Mouse (Mus musculus): ENCODE data around the gene Rdh16f1. TPM values are rescaled to one million over a fixed set of nuclear protein-coding genes. Genes with fewer than 3 reads are reported as not detected.
"Not testable (repeated sequence)": the region's sequence is repeated elsewhere in the genome, so short reads cannot be mapped to it uniquely, and the experiment has no call there.

The Rdh16f1 gene
- total and polyA plus RNA-seq, 2 experiments = not detected

- Histone ChIP-seq H3K27me3 (ENCODE audit: control insufficient read depth, insufficient read depth, low read length) (no peaks in the 10 kb centered on the region), H3K9ac (ENCODE audit: low read depth, low read length) (peak within 1 kb of the TSS; percentile 78), H3K27ac (replicated peaks; ENCODE audit: insufficient read depth, low read depth, low read length) (peak within 1 kb of the TSS; percentile 92), H3K79me2 (ENCODE audit: control insufficient read depth, insufficient read depth, low read length) (no peaks in the 10 kb centered on the region; the same call in 1 of the 2 replicates), H3K4me1 (ENCODE audit: control insufficient read depth, insufficient read depth, low read length) (peaks cover 18% of the 10 kb centered on the region), H3K36me3 (ENCODE audit: control insufficient read depth, insufficient read depth, low read length) (0 out of 2 replicates have a peak, but pooled peaks cover 2% of the 10 kb centered on the region), H3K4me3 (ENCODE audit: insufficient read depth, low read depth, low read length) (peak within 1 kb of the TSS; percentile 59)
- WGBS = 35% methylated on average over 6 of the region's 6 CpGs
- no peak for TF ChIP-seq CTCF (IDR thresholded peaks at IDR 0.05; ENCODE audit: low read depth, low read length)
- TF ChIP-seq POLR2A (IDR thresholded peaks at IDR 0.05; ENCODE audit: extremely low read depth, insufficient read depth, low read length) = 0 out of 2 replicates have a peak, but pooled peaks have one; percentile 33
- peak; percentile 96 for DNase-seq (ENCODE audit: extremely low read depth, low read depth, low spot score)
These were observed 41.3 kb downstream of the Rdh16f1 start, which contains the start of gene Rdh16 for GRCm38 (mm10) chr10:127800891-127801290. Gene Rdh16, plus strand, starts transcription at chr10:127801152.

DNA sequence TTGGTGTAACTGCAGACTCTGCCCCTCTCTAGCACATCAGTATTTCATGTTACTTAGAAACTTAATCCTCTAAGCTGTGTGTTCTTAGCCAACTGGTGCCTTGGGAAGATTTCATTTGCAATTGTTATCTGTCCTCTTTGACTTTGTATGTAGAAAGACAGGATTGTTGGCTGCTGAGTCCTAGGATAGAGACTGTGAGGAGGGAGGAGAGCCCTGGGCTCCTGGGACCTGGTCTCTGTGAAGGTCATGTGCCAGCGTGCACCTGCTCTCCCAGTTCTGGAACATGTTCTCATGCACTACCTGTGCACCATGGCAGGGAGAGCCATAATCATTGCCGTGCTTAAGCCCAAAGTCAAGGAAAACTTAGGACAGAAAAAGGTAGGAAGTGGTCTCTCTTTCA lies 42.0 kb downstream of the Rdh16f1 start:
- Histone ChIP-seq H3K27me3 (ENCODE audit: control insufficient read depth, insufficient read depth, low read length) (no peaks in the 10 kb centered on the region), H3K36me3 (ENCODE audit: control insufficient read depth, insufficient read depth, low read length) (0 out of 2 replicates have a peak, but pooled peaks cover 2% of the 10 kb centered on the region), H3K27ac (replicated peaks; ENCODE audit: insufficient read depth, low read depth, low read length) (peak overlapping the region; percentile 92), H3K9ac (ENCODE audit: low read depth, low read length) (peak overlapping the region; percentile 78), H3K4me1 (ENCODE audit: control insufficient read depth, insufficient read depth, low read length) (peaks cover 18% of the 10 kb centered on the region), H3K79me2 (ENCODE audit: control insufficient read depth, insufficient read depth, low read length) (no peaks in the 10 kb centered on the region; the same call in 1 of the 2 replicates), H3K4me3 (ENCODE audit: insufficient read depth, low read depth, low read length) (peak overlapping the region; percentile 59)
- no peak for TF ChIP-seq POLR2A (IDR thresholded peaks at IDR 0.05; ENCODE audit: extremely low read depth, insufficient read depth, low read length)
- TF ChIP-seq CTCF (IDR thresholded peaks at IDR 0.05; ENCODE audit: low read depth, low read length) = no peak
- DNase-seq (ENCODE audit: extremely low read depth, low read depth, low spot score) = peak; percentile 66
- WGBS = 45% methylated on average over 2 of the region's 2 CpGs

DNA sequence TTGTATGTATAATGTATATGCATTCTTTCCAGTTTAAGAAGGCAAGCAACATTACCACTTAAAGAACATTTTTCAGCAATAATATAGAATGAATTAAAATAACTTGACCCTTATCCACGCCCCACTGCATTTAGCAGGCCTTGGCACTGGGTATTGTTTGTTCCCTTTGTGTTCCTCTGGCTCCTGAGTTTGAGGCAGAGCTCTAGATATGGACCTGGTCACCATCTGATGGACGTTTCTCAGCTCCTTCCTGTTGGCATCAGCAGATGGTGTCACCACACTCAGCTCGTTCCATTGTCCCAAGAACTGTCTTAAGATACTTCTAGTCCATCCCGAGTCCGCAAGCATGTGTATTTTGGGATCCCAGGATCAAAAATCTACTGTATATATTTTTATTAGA lies 42.6 kb downstream of the Rdh16f1 start:
- peaks cover 18% of the 10 kb centered on the region for H3K4me1 ChIP-seq (ENCODE audit: control insufficient read depth, insufficient read depth, low read length)
- peak; percentile 64 for DNase-seq (ENCODE audit: extremely low read depth, low read depth, low spot score)
- H3K9ac ChIP-seq (ENCODE audit: low read depth, low read length) = no peak overlapping the region
- H3K27me3 ChIP-seq (ENCODE audit: control insufficient read depth, insufficient read depth, low read length) = no peaks in the 10 kb centered on the region
- no peak overlapping the region for H3K27ac ChIP-seq (replicated peaks; ENCODE audit: insufficient read depth, low read depth, low read length)
- peak overlapping the region; percentile 19; the same call in 1 of the 2 replicates for H3K4me3 ChIP-seq (ENCODE audit: insufficient read depth, low read depth, low read length)
- 55% methylated on average over 5 of the region's 5 CpGs for WGBS
- TF ChIP-seq CTCF (IDR thresholded peaks at IDR 0.05; ENCODE audit: low read depth, low read length) (no peak), POLR2A (IDR thresholded peaks at IDR 0.05; ENCODE audit: extremely low read depth, insufficient read depth, low read length) (no peak)
- H3K79me2 ChIP-seq (ENCODE audit: control insufficient read depth, insufficient read depth, low read length) = no peaks in the 10 kb centered on the region; the same call in 1 of the 2 replicates
- 0 out of 2 replicates have a peak, but pooled peaks cover 2% of the 10 kb centered on the region for H3K36me3 ChIP-seq (ENCODE audit: control insufficient read depth, insufficient read depth, low read length)

DNA sequence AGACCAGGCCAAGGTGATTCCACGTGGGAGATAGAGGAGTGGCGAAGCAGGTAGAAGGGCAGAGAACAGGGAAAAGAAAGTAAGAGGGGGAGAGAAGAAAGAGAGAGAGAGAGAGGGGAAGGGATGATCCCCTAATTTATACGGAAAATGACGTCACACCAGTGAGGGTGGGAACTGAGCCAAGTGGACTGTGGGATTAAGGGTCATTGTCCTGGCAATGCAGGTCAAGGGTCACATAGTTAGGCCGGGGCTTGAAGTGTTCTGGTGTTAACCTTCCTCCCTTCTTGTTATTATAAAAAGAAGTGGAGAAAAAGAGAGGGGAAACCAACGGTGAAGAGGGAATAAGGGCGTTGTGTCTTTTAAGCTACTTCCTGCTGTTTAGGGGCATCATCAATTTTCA lies 44.8 kb downstream of the Rdh16f1 start:
- peak; percentile 52 for DNase-seq (ENCODE audit: extremely low read depth, low read depth, low spot score)
- Histone ChIP-seq H3K4me3 (ENCODE audit: insufficient read depth, low read depth, low read length) (no peak overlapping the region), H3K27ac (replicated peaks; ENCODE audit: insufficient read depth, low read depth, low read length) (no peak overlapping the region), H3K27me3 (ENCODE audit: control insufficient read depth, insufficient read depth, low read length) (no peaks in the 10 kb centered on the region), H3K9ac (ENCODE audit: low read depth, low read length) (no peak overlapping the region), H3K79me2 (ENCODE audit: control insufficient read depth, insufficient read depth, low read length) (no peaks in the 10 kb centered on the region; the same call in 1 of the 2 replicates), H3K36me3 (ENCODE audit: control insufficient read depth, insufficient read depth, low read length) (peaks cover 2% of the 10 kb centered on the region; the same call in 1 of the 2 replicates), H3K4me1 (ENCODE audit: control insufficient read depth, insufficient read depth, low read length) (peaks cover 14% of the 10 kb centered on the region)
- WGBS = 55% methylated on average over 7 of the region's 7 CpGs
- no peak for TF ChIP-seq CTCF (IDR thresholded peaks at IDR 0.05; ENCODE audit: low read depth, low read length)
- TF ChIP-seq POLR2A (IDR thresholded peaks at IDR 0.05; ENCODE audit: extremely low read depth, insufficient read depth, low read length) = no peak

DNA sequence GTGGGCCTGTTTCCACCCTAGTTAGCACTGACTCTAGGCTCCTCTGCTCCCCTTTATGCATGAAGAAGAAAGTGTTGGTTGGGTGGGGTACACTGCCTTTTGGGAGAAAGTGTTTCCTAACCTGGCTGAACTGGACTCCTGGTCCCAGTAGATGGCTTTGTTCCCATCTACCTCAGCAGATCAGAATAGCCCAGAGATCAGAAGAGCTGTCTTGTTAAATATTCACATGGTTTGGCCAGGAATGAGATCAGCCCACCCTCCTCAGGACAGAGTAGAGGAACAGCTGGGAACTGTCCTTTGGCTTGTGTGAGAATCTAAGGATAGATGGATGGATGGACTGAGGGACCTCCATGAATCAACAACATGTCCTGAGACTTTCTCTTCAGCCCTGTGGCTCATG lies 56.3 kb downstream of the Rdh16f1 start:
- no peak overlapping the region for H3K9ac ChIP-seq (ENCODE audit: low read depth, low read length)
- no peaks in the 10 kb centered on the region; the same call in 1 of the 2 replicates for H3K4me1 ChIP-seq (ENCODE audit: control insufficient read depth, insufficient read depth, low read length)
- H3K36me3 ChIP-seq (ENCODE audit: control insufficient read depth, insufficient read depth, low read length) = peaks cover 11% of the 10 kb centered on the region; the same call in 1 of the 2 replicates
- no peak overlapping the region for H3K27ac ChIP-seq (replicated peaks; ENCODE audit: insufficient read depth, low read depth, low read length)
- H3K27me3 ChIP-seq (ENCODE audit: control insufficient read depth, insufficient read depth, low read length) = no peaks in the 10 kb centered on the region
- no peak overlapping the region for H3K4me3 ChIP-seq (ENCODE audit: insufficient read depth, low read depth, low read length)
- DNase-seq (ENCODE audit: extremely low read depth, low read depth, low spot score) = peak; percentile 78
- TF ChIP-seq POLR2A (IDR thresholded peaks at IDR 0.05; ENCODE audit: extremely low read depth, insufficient read depth, low read length) = no peak
- no peak for TF ChIP-seq CTCF (IDR thresholded peaks at IDR 0.05; ENCODE audit: low read depth, low read length)
- H3K79me2 ChIP-seq (ENCODE audit: control insufficient read depth, insufficient read depth, low read length) = no peaks in the 10 kb centered on the region

DNA sequence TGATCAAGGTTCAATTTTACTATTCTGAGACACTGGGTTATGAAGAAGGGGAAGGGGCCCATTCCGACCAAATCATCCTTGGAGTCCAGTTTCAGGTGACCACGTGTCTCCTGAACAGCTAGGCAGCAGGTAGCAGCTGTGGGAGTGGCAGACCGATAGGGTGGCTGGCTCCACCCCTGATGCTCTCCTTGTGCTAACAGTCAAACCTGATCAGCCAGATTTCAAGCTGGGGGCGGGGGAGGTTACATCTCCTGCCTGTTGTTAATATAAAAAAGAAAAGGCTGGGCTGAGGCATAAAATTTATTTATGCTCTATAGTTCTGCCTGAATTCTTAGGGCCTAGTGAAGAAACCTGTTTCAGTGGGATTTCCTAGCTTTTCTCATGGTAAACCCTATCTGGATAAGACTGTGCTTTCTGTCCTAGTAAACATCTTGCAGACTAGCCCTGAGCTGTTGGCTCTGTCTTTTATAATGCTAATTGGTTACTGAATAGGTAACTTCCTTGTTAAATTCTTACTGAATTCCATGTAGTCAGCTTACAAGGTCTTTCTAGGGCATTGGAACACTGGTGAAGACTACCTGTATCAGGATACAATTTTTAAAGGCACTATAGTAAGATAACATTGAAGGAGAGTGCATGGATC lies 57.8 kb downstream of the Rdh16f1 start:
- not testable (repeated sequence) for H3K4me3 ChIP-seq (ENCODE audit: insufficient read depth, low read depth, low read length); H3K27ac ChIP-seq (replicated peaks; ENCODE audit: insufficient read depth, low read depth, low read length); H3K79me2 ChIP-seq (ENCODE audit: control insufficient read depth, insufficient read depth, low read length); H3K27me3 ChIP-seq (ENCODE audit: control insufficient read depth, insufficient read depth, low read length); H3K9ac ChIP-seq (ENCODE audit: low read depth, low read length); DNase-seq (ENCODE audit: extremely low read depth, low read depth, low spot score); H3K4me1 ChIP-seq (ENCODE audit: control insufficient read depth, insufficient read depth, low read length); H3K36me3 ChIP-seq (ENCODE audit: control insufficient read depth, insufficient read depth, low read length)
- 81% methylated on average over 4 of the region's 4 CpGs for WGBS

DNA sequence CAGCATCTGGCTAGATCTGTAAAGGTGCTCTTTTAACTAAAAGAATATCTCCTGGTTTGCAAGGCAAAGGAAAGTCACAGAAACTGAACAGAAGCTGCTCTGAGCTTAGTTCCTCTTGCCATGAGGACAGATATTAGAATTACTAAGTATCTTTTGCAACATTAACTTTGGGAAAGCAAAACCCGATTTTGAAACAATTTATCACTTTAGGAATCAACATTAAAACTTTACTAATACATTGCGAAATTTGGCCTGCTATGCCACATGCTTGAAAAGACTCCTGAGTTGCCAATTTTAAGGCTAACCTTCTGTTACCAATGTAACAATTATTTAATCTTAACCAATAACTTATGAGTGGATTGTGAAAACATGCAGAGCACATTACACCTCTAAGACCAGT lies 62.2 kb downstream of the Rdh16f1 start:
- H3K9ac ChIP-seq (ENCODE audit: low read depth, low read length); H3K79me2 ChIP-seq (ENCODE audit: control insufficient read depth, insufficient read depth, low read length); H3K36me3 ChIP-seq (ENCODE audit: control insufficient read depth, insufficient read depth, low read length); H3K4me1 ChIP-seq (ENCODE audit: control insufficient read depth, insufficient read depth, low read length); H3K27ac ChIP-seq (replicated peaks; ENCODE audit: insufficient read depth, low read depth, low read length); H3K4me3 ChIP-seq (ENCODE audit: insufficient read depth, low read depth, low read length); H3K27me3 ChIP-seq (ENCODE audit: control insufficient read depth, insufficient read depth, low read length): not testable (repeated sequence)
- WGBS = 31% methylated on average over 2 of the region's 2 CpGs
- DNase-seq (ENCODE audit: extremely low read depth, low read depth, low spot score) = peak; percentile 94

All from liver, adult 2 months (tissue).